Mouse (Mus musculus) embryo, embryonic 11.5 days (tissue): ENCODE data around the gene Ush1c.

Experiments
- DNase-seq: peaks from one replicate; pipeline ENCODE4 v3.0.0-alpha.2; 2012; ENCODE audit warnings: low read depth, low spot score

The Ush1c gene

GRCm38 (mm10) chr7:46238346-46238745, at the start of gene Ush1c:
Gene Ush1c, minus strand, starts transcription at chr7:46238503.
- no peak for DNase-seq

GRCm38 (mm10) chr7:46287051-46287450, 48.7 kb upstream of the Ush1c start:
- no peak for DNase-seq

DNA sequence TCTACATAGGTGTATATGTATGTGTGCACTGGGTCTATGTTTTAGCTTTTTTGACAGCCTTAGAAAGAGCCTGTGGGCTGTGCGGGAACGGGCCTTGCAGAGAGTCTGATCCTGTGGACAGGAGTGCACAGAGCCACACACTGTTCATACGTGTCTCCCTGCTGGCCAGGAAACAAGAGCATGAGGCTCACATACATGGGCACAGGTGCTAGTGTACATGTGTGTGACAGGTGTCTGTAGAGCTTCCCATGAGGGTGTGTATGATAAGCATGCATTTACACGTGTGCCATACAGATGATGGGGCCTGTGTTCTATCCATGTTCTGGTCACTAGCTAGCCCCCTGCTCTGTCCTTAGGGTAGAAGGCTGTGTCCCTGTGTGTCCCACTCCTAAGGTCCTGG, 48.1 kb upstream of the Ush1c start:
- DNase-seq, result no peak

DNA sequence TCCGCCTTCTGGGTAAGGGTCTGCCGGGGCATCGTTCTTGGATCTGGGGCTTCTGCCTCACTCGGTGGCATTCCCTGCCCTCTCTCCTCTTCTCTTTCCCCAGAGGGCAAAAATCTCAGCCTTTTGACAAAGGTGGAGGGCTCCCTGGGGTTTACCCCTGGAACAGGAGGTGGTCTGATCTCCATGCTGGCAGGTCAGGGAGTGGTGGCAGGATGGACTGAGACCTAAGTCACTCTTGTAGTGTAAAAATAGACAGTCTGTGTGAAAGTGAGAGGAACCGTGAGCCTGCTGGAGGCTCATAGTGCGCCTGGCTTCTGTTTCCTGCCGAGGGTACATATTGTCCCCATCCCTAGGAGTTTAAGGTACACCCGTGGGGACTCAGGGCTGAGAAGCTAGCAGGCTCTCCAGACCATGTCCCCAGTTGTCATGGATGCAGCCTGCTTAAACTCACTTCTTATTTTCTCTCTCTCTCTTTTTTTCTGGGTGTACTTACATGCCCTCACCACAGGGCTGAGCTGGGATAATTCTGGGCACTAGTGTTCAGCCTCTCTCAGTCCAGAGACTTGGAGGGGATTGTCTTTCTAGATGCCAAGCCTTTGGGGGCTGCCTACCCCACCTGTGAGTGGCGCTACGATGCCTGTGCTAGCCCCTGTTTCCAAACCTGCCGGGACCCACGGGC, 47.0 kb upstream of the Ush1c start:
- no peak for DNase-seq

- no peak for DNase-seq
Observed at GRCm38 (mm10) chr7:46283681-46284080, 45.4 kb upstream of the Ush1c start.

GRCm38 (mm10) chr7:46282276-46282675, 44.0 kb upstream of the Ush1c start:
- no peak for DNase-seq

- no peak for DNase-seq
Observed at GRCm38 (mm10) chr7:46280896-46281295, 42.6 kb upstream of the Ush1c start.

DNA sequence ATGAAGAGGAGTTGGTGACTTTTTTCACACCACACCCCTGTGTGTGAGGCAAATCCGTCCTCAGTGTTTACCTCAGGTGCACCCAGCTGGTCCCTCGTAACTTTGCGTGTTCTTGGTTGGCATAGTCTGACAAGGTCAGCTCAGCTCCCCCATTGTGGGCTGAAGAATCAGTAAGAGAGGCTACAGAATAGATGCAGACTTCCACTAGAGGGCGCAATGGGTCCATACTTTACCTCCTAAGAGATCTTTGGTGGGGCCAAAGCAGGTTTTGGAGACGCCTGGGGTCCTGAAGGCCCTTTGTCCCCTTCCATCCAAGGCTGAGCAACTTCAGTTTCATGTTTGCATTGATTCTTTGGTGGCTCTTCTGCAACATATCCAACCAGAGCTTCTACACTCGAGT, 41.6 kb upstream of the Ush1c start:
- DNase-seq, result peak; percentile 67

DNA sequence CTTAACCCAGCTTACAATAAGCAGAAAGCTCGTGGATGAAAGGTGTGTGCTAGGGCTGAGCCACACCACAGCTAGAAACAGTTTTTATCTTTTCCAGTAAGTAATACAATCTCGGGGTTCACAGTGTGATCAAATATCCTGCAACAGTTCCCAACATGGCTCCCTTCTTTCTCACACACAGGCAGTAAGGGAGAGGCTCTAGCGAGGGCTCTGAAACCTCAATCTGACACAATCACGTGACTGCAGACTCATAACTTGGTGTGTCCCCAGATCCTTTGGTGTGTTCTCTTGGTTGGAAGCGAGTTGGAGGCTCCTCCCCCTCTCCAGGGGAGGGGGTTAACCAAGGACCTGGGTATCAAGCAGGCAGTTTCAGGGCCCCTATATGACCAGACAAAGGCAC, 37.9 kb upstream of the Ush1c start:
- DNase-seq, result no peak

DNA sequence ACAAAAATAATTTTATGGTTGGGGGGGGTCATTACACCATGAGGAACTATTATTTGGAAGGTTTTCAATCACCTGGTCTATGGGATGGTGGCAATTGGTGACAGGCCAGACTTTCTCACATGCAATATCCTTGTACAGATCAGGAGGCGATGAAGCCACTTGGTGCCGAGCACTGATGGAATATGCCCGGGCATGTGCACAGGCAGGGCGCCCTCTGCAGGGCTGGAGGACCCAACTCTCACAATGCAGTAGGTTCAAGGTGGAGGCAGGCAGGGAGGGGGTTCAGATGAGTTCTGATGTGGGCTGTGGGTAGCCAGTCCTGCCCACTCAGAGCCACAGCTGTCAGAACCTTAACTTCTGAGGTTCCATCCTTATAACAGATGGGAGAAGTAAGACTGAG, 13.5 kb upstream of the Ush1c start:
- no peak for DNase-seq

DNA sequence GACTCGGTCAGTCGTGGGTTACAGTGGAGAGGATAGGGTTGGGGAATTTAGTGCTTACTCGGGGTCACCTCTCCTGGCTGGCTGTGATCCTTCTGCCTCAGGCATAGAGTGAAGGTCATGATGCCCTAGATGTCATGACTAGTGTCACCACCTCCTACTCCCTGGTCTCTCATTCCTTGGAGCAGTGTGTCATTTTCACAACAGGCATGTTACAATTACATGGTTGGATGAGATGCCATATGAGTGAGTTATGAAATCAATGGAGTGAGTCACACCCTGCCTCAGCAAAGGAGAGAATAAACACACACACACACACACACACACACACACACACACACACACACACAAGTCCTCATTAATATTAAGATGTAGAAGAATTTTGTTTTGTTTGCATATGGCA, 9.3 kb upstream of the Ush1c start:
- DNase-seq, result no peak

- no peak for DNase-seq
Observed at GRCm38 (mm10) chr7:46246876-46247275, 8.6 kb upstream of the Ush1c start.

GRCm38 (mm10) chr7:46240696-46241095, 2.4 kb upstream of the Ush1c start, which contains the start of gene Otog:
Gene Otog, plus strand, starts transcription at chr7:46240987.
- no peak for DNase-seq

GRCm38 (mm10) chr7:46240091-46240490, 1.8 kb upstream of the Ush1c start:
- DNase-seq, result no peak

DNA sequence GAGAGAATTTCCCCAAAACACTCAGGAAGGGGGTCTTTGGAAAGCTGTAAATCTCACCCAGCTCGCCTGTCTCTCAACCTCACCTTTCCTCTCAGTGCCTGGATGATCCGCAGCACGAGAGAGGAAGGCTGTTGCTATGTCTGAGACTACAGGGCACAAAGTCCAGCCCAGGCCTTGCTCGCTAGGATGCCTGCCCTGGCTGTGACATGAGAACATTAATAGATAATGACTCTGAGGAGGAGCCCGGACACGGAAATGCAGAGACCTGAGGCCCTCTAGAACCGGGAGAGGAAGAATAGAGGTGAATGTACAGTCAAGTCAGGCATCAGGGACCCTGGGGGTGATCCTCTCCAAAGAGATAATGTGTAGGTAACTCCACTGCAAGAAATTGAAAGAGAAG, 1.1 kb downstream of the Ush1c start:
- no peak for DNase-seq

- DNase-seq, result no peak
Observed at GRCm38 (mm10) chr7:46236363-46236762, 1.9 kb downstream of the Ush1c start.

DNA sequence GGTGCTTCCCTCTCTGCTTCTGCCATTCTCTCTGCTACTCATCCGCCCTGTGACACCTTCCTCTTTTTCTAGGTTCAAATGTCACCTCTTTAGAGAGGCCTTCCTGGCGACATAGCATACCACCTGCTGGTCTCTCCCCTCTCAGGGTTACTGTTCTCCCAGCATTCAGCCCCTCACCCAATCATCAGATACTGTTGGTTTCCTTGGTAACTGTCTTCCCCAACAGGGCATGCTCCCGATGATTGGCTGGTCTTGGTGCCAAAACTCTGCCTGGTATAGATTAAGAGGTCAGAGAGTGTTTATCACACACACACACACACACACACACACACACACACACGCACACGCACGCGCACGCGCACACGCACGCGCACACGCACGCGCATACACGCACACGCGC, 2.4 kb downstream of the Ush1c start:
- DNase-seq, result no peak

- DNase-seq, result no peak
Observed at GRCm38 (mm10) chr7:46226936-46227335, 11.4 kb downstream of the Ush1c start.

- peak; percentile 22 for DNase-seq
Observed at GRCm38 (mm10) chr7:46226253-46226652, 12.1 kb downstream of the Ush1c start.

GRCm38 (mm10) chr7:46220591-46221129, 17.6 kb downstream of the Ush1c start:
- no peak for DNase-seq

DNA sequence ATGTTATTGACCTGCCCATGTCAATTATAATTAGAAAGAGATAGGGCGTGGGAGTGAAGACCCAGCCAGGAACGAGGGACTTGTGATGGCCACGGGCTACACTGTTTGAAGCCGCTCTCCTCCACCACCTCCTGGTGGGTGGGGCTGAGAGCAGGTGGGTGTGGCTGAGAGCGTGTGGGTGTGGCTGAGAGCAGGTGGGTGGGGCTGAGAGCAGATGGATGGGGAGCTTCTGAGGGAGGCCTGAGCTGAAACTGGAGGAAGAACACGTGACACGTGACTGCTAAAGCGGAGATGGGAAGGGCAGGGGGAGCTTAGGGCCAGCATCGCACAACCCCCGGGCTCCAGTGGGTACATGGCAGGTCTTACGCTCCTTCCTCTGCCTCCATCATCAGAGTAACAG, 19.9 kb downstream of the Ush1c start:
- peak; percentile 27 for DNase-seq

- DNase-seq, result no peak
Observed at GRCm38 (mm10) chr7:46216481-46216880, 21.8 kb downstream of the Ush1c start.

DNA sequence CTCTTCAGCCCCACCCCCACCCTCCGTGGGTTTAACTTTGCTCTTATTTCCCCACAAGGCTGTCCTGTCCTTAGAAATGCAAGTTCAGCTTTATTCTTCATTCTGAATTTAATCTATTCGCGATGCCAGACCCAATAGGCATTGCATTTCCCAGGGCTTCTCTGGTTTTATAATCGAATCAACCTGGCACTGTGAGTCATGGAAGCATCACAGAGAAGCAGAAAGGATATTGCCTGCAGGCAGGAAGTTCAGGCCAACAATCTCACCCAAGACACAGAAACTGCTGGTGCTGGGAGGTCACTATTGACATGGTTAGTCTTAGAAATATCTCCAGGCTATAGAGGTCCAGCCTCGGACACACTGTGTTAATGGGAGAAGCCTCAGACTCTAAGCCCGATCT, 28.0 kb downstream of the Ush1c start:
- no peak for DNase-seq

GRCm38 (mm10) chr7:46208131-46208530, 30.2 kb downstream of the Ush1c start:
- no peak for DNase-seq
